Mouse (Mus musculus) erythroblast, embryonic 14.5 days (primary cell): ENCODE data around the gene Sppl3. TPM values are rescaled to one million over a fixed set of nuclear protein-coding genes. Genes with fewer than 3 reads are reported as not detected.

Experiments
- H3K27me3 ChIP-seq: 2 replicates; pipeline ENCODE4 v1.6.1; 2012; ENCODE audit warnings: inconsistent platforms; ENCODE audit not compliant: control insufficient read depth
- H3K36me3 ChIP-seq: 2 replicates; pipeline ENCODE4 v1.6.1; 2012; ENCODE audit warnings: mild to moderate bottlenecking, inconsistent platforms; ENCODE audit not compliant: control insufficient read depth
- H3K4me1 ChIP-seq: 2 replicates; pipeline ENCODE4 v1.6.1; 2012; ENCODE audit warnings: inconsistent platforms; ENCODE audit not compliant: control insufficient read depth
- H3K4me3 ChIP-seq: replicated peaks from 2 replicates; pipeline ENCODE3; 2012; ENCODE audit warnings: moderate library complexity, mild to moderate bottlenecking, inconsistent platforms
- H3K9me3 ChIP-seq: 2 replicates; pipeline ENCODE4 v1.6.1; 2012; ENCODE audit warnings: low read length, inconsistent platforms, mixed read lengths; ENCODE audit not compliant: control insufficient read depth
- GATA1 ChIP-seq: IDR thresholded peaks from 2 replicates; pipeline ENCODE4 v1.6.1; 2012; ENCODE audit warnings: low read length, inconsistent platforms, mixed read lengths
- TAL1 ChIP-seq: IDR thresholded peaks from 3 replicates; pipeline ENCODE4 v1.6.1; 2012; ENCODE audit warnings: low read length, inconsistent platforms, mixed read lengths
- polyA plus RNA-seq: library from polyadenylated mRNA; stranded (reverse); fragments of >175 nt; gene quantifications from 2 replicates; pipeline ENCODE4 v1.2.3, GENCODE M21; 2012

Sppl3 gene
- polyA plus RNA-seq, 1 experiment: 4.6 TPM

GRCm38 (mm10) chr5:115045146-115045677 lies 34.3 kb downstream of the Sppl3 start:
- H3K36me3 ChIP-seq: peaks cover 25% of the 10 kb centered on the region
- H3K4me1 ChIP-seq: peaks cover 47% of the 10 kb centered on the region
- TF ChIP-seq GATA1 (no peak), TAL1 (no peak)
- H3K9me3 ChIP-seq: no peaks in the 10 kb centered on the region
- no peaks in the 10 kb centered on the region for H3K27me3 ChIP-seq
- no peak overlapping the region for H3K4me3 ChIP-seq

- H3K27me3 ChIP-seq: no peaks in the 10 kb centered on the region
- TF ChIP-seq GATA1: no peak
- no peak for TF ChIP-seq TAL1
- peaks cover 78% of the 10 kb centered on the region for H3K4me1 ChIP-seq
Measured at GRCm38 (mm10) chr5:115049692-115050091, 38.8 kb downstream of the Sppl3 start.

GRCm38 (mm10) chr5:115050776-115051175 lies 39.8 kb downstream of the Sppl3 start:
- H3K27me3 ChIP-seq: no peaks in the 10 kb centered on the region
- no peak for TF ChIP-seq TAL1
- TF ChIP-seq GATA1: no peak
- H3K36me3 ChIP-seq: peaks cover 35% of the 10 kb centered on the region
- H3K4me3 ChIP-seq: no peak overlapping the region
- no peaks in the 10 kb centered on the region for H3K9me3 ChIP-seq
- H3K4me1 ChIP-seq: peaks cover 79% of the 10 kb centered on the region

More at GRCm38 (mm10) chr5:115049692-115050091, 38.8 kb downstream of the Sppl3 start:
- no peaks in the 10 kb centered on the region for H3K9me3 ChIP-seq
- no peak overlapping the region for H3K4me3 ChIP-seq
- peaks cover 38% of the 10 kb centered on the region for H3K36me3 ChIP-seq

GRCm38 (mm10) chr5:115052546-115052945 lies 41.6 kb downstream of the Sppl3 start:
- no peak overlapping the region for H3K4me3 ChIP-seq
- H3K27me3 ChIP-seq: no peaks in the 10 kb centered on the region
- H3K9me3 ChIP-seq: peaks cover 7% of the 10 kb centered on the region
- H3K36me3 ChIP-seq: peaks cover 46% of the 10 kb centered on the region
- H3K4me1 ChIP-seq: peaks cover 95% of the 10 kb centered on the region
- TF ChIP-seq GATA1: no peak
- TF ChIP-seq TAL1: no peak

- H3K9me3 ChIP-seq: peaks cover 7% of the 10 kb centered on the region
- peak overlapping the region; percentile 14 for H3K4me3 ChIP-seq
- TF ChIP-seq GATA1 (no peak), TAL1 (no peak)
- H3K4me1 ChIP-seq: peaks cover 99% of the 10 kb centered on the region
- H3K27me3 ChIP-seq: no peaks in the 10 kb centered on the region
- H3K36me3 ChIP-seq: peaks cover 46% of the 10 kb centered on the region
Measured at GRCm38 (mm10) chr5:115053791-115054396, 43.0 kb downstream of the Sppl3 start.

GRCm38 (mm10) chr5:115055418-115055817 lies 44.5 kb downstream of the Sppl3 start:
- H3K4me3 ChIP-seq: peak overlapping the region; percentile 28

GRCm38 (mm10) chr5:115057153-115057552 lies 46.2 kb downstream of the Sppl3 start:
- H3K27me3 ChIP-seq: no peaks in the 10 kb centered on the region
- H3K36me3 ChIP-seq: peaks cover 62% of the 10 kb centered on the region
- H3K4me3 ChIP-seq: peak overlapping the region; percentile 18
- peaks cover 99% of the 10 kb centered on the region for H3K4me1 ChIP-seq
- H3K9me3 ChIP-seq: peaks cover 7% of the 10 kb centered on the region
- TF ChIP-seq GATA1: no peak
- peak; percentile 36; the same call in 1 of the 3 replicates for TF ChIP-seq TAL1

More at GRCm38 (mm10) chr5:115055418-115055817, 44.5 kb downstream of the Sppl3 start:
- peak; percentile 52 for TF ChIP-seq GATA1
- peak; percentile 68 for TF ChIP-seq TAL1
- no peaks in the 10 kb centered on the region for H3K27me3 ChIP-seq
- peaks cover 7% of the 10 kb centered on the region for H3K9me3 ChIP-seq
- peaks cover 99% of the 10 kb centered on the region for H3K4me1 ChIP-seq
- peaks cover 51% of the 10 kb centered on the region for H3K36me3 ChIP-seq

GRCm38 (mm10) chr5:115058584-115059297 lies 47.8 kb downstream of the Sppl3 start:
- H3K36me3 ChIP-seq: peaks cover 64% of the 10 kb centered on the region
- H3K4me1 ChIP-seq: peaks cover 93% of the 10 kb centered on the region
- H3K9me3 ChIP-seq: peaks cover 7% of the 10 kb centered on the region
- H3K4me3 ChIP-seq: peak overlapping the region; percentile 42
- no peaks in the 10 kb centered on the region for H3K27me3 ChIP-seq
- TF ChIP-seq TAL1 (no peak), GATA1 (peak; percentile 42)

- TF ChIP-seq GATA1 (no peak), TAL1 (no peak)
- peaks cover 83% of the 10 kb centered on the region for H3K4me1 ChIP-seq
- H3K4me3 ChIP-seq: no peak overlapping the region
- H3K9me3 ChIP-seq: peaks cover 7% of the 10 kb centered on the region
- peaks cover 73% of the 10 kb centered on the region for H3K36me3 ChIP-seq
- H3K27me3 ChIP-seq: no peaks in the 10 kb centered on the region
Measured at GRCm38 (mm10) chr5:115060067-115060695, 49.2 kb downstream of the Sppl3 start.
